In genomic region chr1:137254634-137255033, GRCm38 (mm10) we compare ENCODE assay signal across 23 mouse cellular contexts.
DNase-seq lines count a peak whose midpoint lies in the region; ATAC-seq lines count a peak whose summit lies in the region.
"Had no signal": no experiment of that assay in that cellular context is flagged by ENCODE, and none has a peak within 500 bp of the region (broad histone marks: within the 10 kb centered on the region; RNA-seq: fewer than 3 reads in every experiment).

No protein-coding gene starts in this region.

- no peak overlapping the region for H3K4me3 ChIP-seq in forebrain, embryonic 12.5 days (replicated peaks)
- no peak overlapping the region for H3K4me3 ChIP-seq in forebrain, embryonic 11.5 days (ENCODE audit: low read depth, low read length)
- H3K4me3 ChIP-seq in hindbrain, embryonic 10.5 days = no peak overlapping the region
- H3K4me3 ChIP-seq in hindbrain, embryonic 13.5 days = no peak overlapping the region
- no peak overlapping the region for H3K4me3 ChIP-seq in midbrain, embryonic 13.5 days (replicated peaks)
- no peak overlapping the region for H3K4me3 ChIP-seq in midbrain, embryonic 15.5 days
- H3K4me3 ChIP-seq: embryonic facial prominence, embryonic 10.5 days; embryonic facial prominence, embryonic 13.5 days; erythroblast, embryonic 14.5 days; gastrocnemius, adult 2 months had no signal

- WGBS in forebrain, embryonic 12.5 days = 71% methylated on average over 1 of the region's 1 CpGs
- 93% methylated on average over 1 of the region's 1 CpGs for WGBS in forebrain, embryonic 11.5 days
- 88% methylated on average over 1 of the region's 1 CpGs for WGBS in hindbrain, embryonic 10.5 days
- 94% methylated on average over 1 of the region's 1 CpGs for WGBS in hindbrain, embryonic 13.5 days
- 90% methylated on average over 1 of the region's 1 CpGs for WGBS in midbrain, embryonic 13.5 days
- WGBS in midbrain, embryonic 15.5 days = 86% methylated on average over 1 of the region's 1 CpGs

- H3K36me3 ChIP-seq in forebrain, embryonic 12.5 days (replicated peaks) = no peaks in the 10 kb centered on the region
- no peaks in the 10 kb centered on the region for H3K36me3 ChIP-seq in forebrain, embryonic 11.5 days (ENCODE audit: control insufficient read depth, insufficient read depth, low read length)
- H3K36me3 ChIP-seq in hindbrain, embryonic 10.5 days = no peaks in the 10 kb centered on the region
- H3K36me3 ChIP-seq in hindbrain, embryonic 13.5 days = no peaks in the 10 kb centered on the region
- no peaks in the 10 kb centered on the region for H3K36me3 ChIP-seq in midbrain, embryonic 13.5 days
- H3K36me3 ChIP-seq in midbrain, embryonic 15.5 days (replicated peaks) = no peaks in the 10 kb centered on the region
- H3K36me3 ChIP-seq: embryonic facial prominence, embryonic 10.5 days; embryonic facial prominence, embryonic 13.5 days had no signal

- no peak for DNase-seq in forebrain, embryonic 11.5 days (ENCODE audit: low spot score)
- DNase-seq in hindbrain, embryonic 10.5 days (ENCODE audit: low spot score) = no peak
- DNase-seq: adrenal gland, adult 8-10 months; adrenal gland, postnatal 25 days; cerebellum, adult 11-12 months; cerebellum, adult 8-10 months; cerebellum, postnatal 36 days; gastrocnemius, adult 2 months; gastrocnemius, postnatal 14 days; heart, adult 11 months had no signal

- ATAC-seq in forebrain, embryonic 12.5 days (ENCODE audit: low FRiP score) = peak; percentile 9; the same call in 1 of the 2 replicates
- ATAC-seq in forebrain, embryonic 11.5 days (replicated peaks; ENCODE audit: low FRiP score) = no peak
- ATAC-seq in hindbrain, embryonic 13.5 days (ENCODE audit: low FRiP score) = no peak
- peak; percentile 65; the same call in 1 of the 2 replicates for ATAC-seq in midbrain, embryonic 13.5 days
- ATAC-seq in midbrain, embryonic 15.5 days (replicated peaks) = no peak
- ATAC-seq: activated CD4-positive, CD25-positive, alpha-beta regulatory T cell, adult 4 months; inflammation-experienced regulatory T-cells, adult 6 months; intestine, embryonic 16.5 days had no signal

- H3K9me3 ChIP-seq in forebrain, embryonic 12.5 days = no peaks in the 10 kb centered on the region
- H3K9me3 ChIP-seq in forebrain, embryonic 11.5 days (ENCODE audit: control insufficient read depth, low read length) = no peaks in the 10 kb centered on the region; the same call in 1 of the 2 replicates
- H3K9me3 ChIP-seq in hindbrain, embryonic 10.5 days = peaks cover 5% of the 10 kb centered on the region; the same call in 1 of the 2 replicates
- 0 out of 2 replicates have a peak, but pooled peaks cover 7% of the 10 kb centered on the region for H3K9me3 ChIP-seq in hindbrain, embryonic 13.5 days
- H3K9me3 ChIP-seq in midbrain, embryonic 13.5 days = peaks cover 7% of the 10 kb centered on the region; the same call in 1 of the 2 replicates
- H3K9me3 ChIP-seq in midbrain, embryonic 15.5 days = no peaks in the 10 kb centered on the region
- H3K9me3 ChIP-seq: embryonic facial prominence, embryonic 10.5 days had no signal

- peaks cover 13% of the 10 kb centered on the region for H3K4me1 ChIP-seq in forebrain, embryonic 12.5 days
- no peaks in the 10 kb centered on the region for H3K4me1 ChIP-seq in forebrain, embryonic 11.5 days (replicated peaks; ENCODE audit: control insufficient read depth, insufficient read depth, low read length)
- peaks cover 11% of the 10 kb centered on the region for H3K4me1 ChIP-seq in hindbrain, embryonic 10.5 days (replicated peaks)
- no peaks in the 10 kb centered on the region for H3K4me1 ChIP-seq in hindbrain, embryonic 13.5 days (replicated peaks)
- peaks cover 14% of the 10 kb centered on the region for H3K4me1 ChIP-seq in midbrain, embryonic 13.5 days (replicated peaks)
- 0 out of 2 replicates have a peak, but pooled peaks cover 3% of the 10 kb centered on the region for H3K4me1 ChIP-seq in midbrain, embryonic 15.5 days

- H3K4me2 ChIP-seq in forebrain, embryonic 12.5 days = no peak overlapping the region
- H3K4me2 ChIP-seq in forebrain, embryonic 11.5 days (ENCODE audit: low read depth, low read length, severe bottlenecking) = no peak overlapping the region
- H3K4me2 ChIP-seq in hindbrain, embryonic 13.5 days = no peak overlapping the region
- H3K4me2 ChIP-seq in midbrain, embryonic 13.5 days (replicated peaks) = no peak overlapping the region
- no peak overlapping the region for H3K4me2 ChIP-seq in midbrain, embryonic 15.5 days
- H3K4me2 ChIP-seq: embryonic facial prominence, embryonic 13.5 days; heart, embryonic 11.5 days; hindbrain, embryonic 14.5 days had no signal

- no peak overlapping the region for H3K9ac ChIP-seq in forebrain, embryonic 12.5 days
- no peak overlapping the region for H3K9ac ChIP-seq in forebrain, embryonic 11.5 days (ENCODE audit: low read length)
- no peak overlapping the region for H3K9ac ChIP-seq in hindbrain, embryonic 13.5 days
- no peak overlapping the region for H3K9ac ChIP-seq in midbrain, embryonic 13.5 days (replicated peaks)
- H3K9ac ChIP-seq in midbrain, embryonic 15.5 days = no peak overlapping the region
- H3K9ac ChIP-seq: embryonic facial prominence, embryonic 13.5 days; hindbrain, embryonic 14.5 days had no signal

- 0 out of 2 replicates have a peak overlapping the region, but pooled peaks have one; percentile 25 for H3K27ac ChIP-seq in forebrain, embryonic 12.5 days
- no peak overlapping the region for H3K27ac ChIP-seq in forebrain, embryonic 11.5 days (ENCODE audit: low read depth, low read length)
- H3K27ac ChIP-seq in hindbrain, embryonic 10.5 days = peak overlapping the region; percentile 75; the same call in 1 of the 2 replicates
- no peak overlapping the region for H3K27ac ChIP-seq in hindbrain, embryonic 13.5 days
- no peak overlapping the region for H3K27ac ChIP-seq in midbrain, embryonic 13.5 days
- H3K27ac ChIP-seq in midbrain, embryonic 15.5 days = no peak overlapping the region
- H3K27ac ChIP-seq: embryonic facial prominence, embryonic 10.5 days; embryonic facial prominence, embryonic 13.5 days; gastrocnemius, adult 2 months; hindbrain, embryonic 14.5 days; hindbrain, postnatal 0 days had no signal

- H3K27me3 ChIP-seq in forebrain, embryonic 12.5 days = no peaks in the 10 kb centered on the region; the same call in 1 of the 2 replicates
- H3K27me3 ChIP-seq in forebrain, embryonic 11.5 days (ENCODE audit: control insufficient read depth, insufficient read depth, low read length) = no peaks in the 10 kb centered on the region
- no peaks in the 10 kb centered on the region for H3K27me3 ChIP-seq in hindbrain, embryonic 10.5 days (ENCODE audit: insufficient read depth, poor library complexity, severe bottlenecking)
- no peaks in the 10 kb centered on the region for H3K27me3 ChIP-seq in hindbrain, embryonic 13.5 days
- no peaks in the 10 kb centered on the region for H3K27me3 ChIP-seq in midbrain, embryonic 13.5 days
- H3K27me3 ChIP-seq in midbrain, embryonic 15.5 days (replicated peaks) = no peaks in the 10 kb centered on the region; the same call in 1 of the 2 replicates
- H3K27me3 ChIP-seq: embryonic facial prominence, embryonic 13.5 days had no signal

Comparison
In these comparisons a context has a peak if more than half of its experiments do, and no peak if none do; other contexts are left out.
1. ATAC-seq: peak in forebrain, embryonic 12.5 days (single experiment) and midbrain, embryonic 13.5 days (single experiment); none in forebrain, embryonic 11.5 days (single experiment), hindbrain, embryonic 13.5 days (single experiment) and midbrain, embryonic 15.5 days (single experiment).
2. H3K27ac ChIP-seq: peak in forebrain, embryonic 12.5 days (single experiment) and hindbrain, embryonic 10.5 days (single experiment); none in forebrain, embryonic 11.5 days (single experiment), hindbrain, embryonic 13.5 days (single experiment), midbrain, embryonic 13.5 days (single experiment) and midbrain, embryonic 15.5 days (single experiment).